Mouse (Mus musculus): Measurements from ENCODE around the gene Itsn1.

DNA sequence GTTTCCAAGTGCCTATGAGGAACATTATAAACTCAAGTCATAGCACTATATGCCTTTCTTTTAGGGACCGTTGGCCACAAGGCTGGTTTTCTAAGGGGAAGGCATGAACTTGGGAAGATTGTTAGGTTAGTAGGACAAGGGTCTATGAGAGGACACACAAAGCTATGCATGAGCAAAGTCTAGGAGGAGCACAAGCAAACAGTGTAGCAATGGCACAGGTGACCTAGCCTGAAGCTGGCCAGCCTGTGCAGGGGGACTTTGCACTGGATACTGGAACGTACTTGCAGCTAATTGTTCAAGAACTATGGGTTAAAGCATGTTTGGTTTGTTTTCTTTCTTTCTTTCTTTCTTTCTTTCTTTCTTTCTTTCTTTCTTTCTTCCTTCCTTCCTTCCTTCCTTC is 66.0 kb downstream of the Itsn1 start:
- TF ChIP-seq CTCF (IDR thresholded peaks at IDR 0.05; ENCODE audit: low read depth) (no peak), EP300 (optimal IDR thresholded peaks at IDR 0.05) (no peak)
